Mouse (Mus musculus): Measurements from ENCODE around the gene Olfr1346.
"Not testable (repeated sequence)": the region's sequence is repeated elsewhere in the genome, so short reads cannot be mapped to it uniquely, and the experiment has no call there.

Gene Olfr1346

GRCm38 (mm10) chr7:6466951-6467350 lies at the start of gene Olfr1346:
Olfr1346 (plus strand) TSS chr7:6467101.
- DNase-seq (ENCODE audit: extremely low spot score, low read depth, low spot score): no peak

- no peak for DNase-seq (ENCODE audit: extremely low spot score, low read depth, low spot score)
Measured at GRCm38 (mm10) chr7:6419894-6420293, 47.0 kb upstream of the Olfr1346 start.

GRCm38 (mm10) chr7:6429381-6429780 lies 37.5 kb upstream of the Olfr1346 start:
- no peak for DNase-seq (ENCODE audit: extremely low spot score, low read depth, low spot score)

DNA sequence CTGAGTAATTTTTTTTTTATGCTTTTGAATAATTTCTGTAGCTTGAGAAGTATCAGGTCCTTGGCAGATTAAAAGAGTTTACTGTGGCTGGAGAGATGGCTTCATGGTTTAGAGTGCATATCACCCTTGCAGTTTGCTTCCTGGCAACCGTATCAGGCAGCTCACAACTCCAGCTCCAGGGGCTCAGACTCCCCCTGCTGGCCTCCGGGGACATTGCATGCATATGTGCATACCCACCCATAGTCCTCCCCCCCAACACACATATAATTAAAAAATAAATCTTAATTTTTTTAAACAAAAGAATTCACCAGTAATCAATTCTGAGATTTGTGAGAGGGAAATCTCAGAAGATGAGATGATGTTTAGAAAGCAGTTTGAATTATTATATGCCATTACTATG lies 36.6 kb upstream of the Olfr1346 start:
- no peak for DNase-seq (ENCODE audit: extremely low spot score, low read depth, low spot score)

GRCm38 (mm10) chr7:6438388-6438787 lies 28.5 kb upstream of the Olfr1346 start, which contains the start of gene Olfr1344:
Olfr1344 (plus strand) TSS chr7:6438688.
- DNase-seq (ENCODE audit: extremely low spot score, low read depth, low spot score): no peak

DNA sequence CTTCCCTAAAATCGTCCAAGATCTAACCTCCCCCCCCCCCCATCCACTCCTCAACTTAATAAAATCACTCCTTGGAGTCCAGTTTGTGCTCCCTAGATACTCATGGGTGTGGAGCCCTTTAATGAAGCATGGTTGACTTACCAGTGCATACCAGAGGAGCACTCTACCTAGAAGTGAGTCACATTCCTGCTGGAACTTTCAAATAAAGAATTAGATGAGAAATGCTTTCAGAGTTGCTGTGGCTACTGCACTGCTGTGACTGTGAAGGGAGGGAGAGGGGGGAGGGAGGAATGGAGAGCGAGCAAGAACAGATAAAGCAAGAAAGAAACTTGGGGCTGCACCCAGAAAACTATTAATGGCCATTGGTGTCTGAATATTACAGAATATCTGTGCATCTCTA lies 25.7 kb upstream of the Olfr1346 start:
- no peak for DNase-seq (ENCODE audit: extremely low spot score, low read depth, low spot score)

DNA sequence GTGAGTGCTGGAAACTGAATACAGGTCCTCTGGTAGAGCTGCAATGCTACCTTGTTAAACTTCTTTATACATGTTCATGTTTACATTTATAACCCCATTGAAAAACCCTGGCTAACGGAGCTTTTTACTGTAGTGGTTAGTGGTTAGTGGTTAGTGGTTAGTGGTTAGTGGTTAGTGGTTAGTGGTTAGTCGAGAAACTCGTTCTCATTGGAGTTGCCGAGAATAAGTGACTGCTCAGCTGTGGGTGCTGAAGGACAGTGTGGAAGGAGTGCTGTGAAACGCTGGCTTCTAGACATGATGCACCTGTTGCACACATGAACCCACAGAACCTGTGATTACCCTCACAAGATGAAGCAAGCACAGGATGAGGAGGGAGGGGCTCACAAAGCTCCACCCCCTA lies 19.1 kb upstream of the Olfr1346 start:
- DNase-seq (ENCODE audit: extremely low spot score, low read depth, low spot score): no peak

GRCm38 (mm10) chr7:6455868-6456267 lies 11.0 kb upstream of the Olfr1346 start, which contains the start of gene Olfr1336:
Olfr1336 (plus strand) TSS chr7:6456168.
- DNase-seq (ENCODE audit: extremely low spot score, low read depth, low spot score): no peak

- no peak for DNase-seq (ENCODE audit: extremely low spot score, low read depth, low spot score)
Measured at GRCm38 (mm10) chr7:6456399-6456798, 10.5 kb upstream of the Olfr1346 start.

- not testable (repeated sequence) for DNase-seq (ENCODE audit: extremely low spot score, low read depth, low spot score)
Measured at GRCm38 (mm10) chr7:6477633-6478032, 10.7 kb downstream of the Olfr1346 start.

DNA sequence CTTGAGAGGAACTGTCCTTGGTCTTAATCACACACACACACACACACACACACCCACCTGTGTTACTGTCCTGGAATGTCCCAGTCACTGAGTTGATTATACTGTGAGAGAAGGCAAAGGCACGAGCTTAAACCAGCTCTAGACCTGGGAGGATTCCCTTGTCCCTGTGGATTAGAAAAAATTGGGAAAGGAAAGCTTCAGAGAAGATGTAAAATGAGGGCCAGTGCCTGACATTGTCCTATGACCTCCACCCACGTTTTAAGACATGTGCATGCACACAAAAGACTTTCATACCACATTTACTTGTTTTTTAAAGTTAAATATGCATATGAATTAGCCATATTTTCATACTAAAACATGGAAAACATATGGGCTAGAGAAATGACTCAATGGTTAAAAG lies 19.9 kb downstream of the Olfr1346 start, which contains the start of gene Olfr5:
Gene Olfr5 (minus strand): TSS at position 101 of the 400 bp plus-strand sequence.
- DNase-seq (ENCODE audit: extremely low spot score, low read depth, low spot score): no peak

DNA sequence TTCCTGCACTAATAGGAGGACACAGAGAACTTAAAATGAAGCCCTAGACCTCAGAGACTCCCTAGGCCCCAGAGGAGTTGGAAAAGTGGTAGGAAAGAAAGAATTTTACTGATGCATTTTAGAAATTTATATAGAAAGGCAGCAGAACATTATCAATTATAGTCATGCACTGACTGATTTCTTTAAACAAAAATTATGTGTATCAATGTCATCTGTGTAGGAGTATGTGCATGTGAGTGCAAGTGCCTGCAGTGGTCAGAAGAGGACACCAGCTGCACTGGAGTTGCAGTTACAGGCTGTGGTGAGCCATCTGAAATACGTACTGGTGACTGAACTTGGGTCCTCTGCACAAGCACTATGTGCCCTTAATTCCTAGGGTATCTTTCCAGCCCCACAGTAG lies 32.8 kb downstream of the Olfr1346 start, which contains the start of gene Olfr1347:
Gene Olfr1347 (minus strand): TSS at position 101 of the 400 bp plus-strand sequence.
- DNase-seq (ENCODE audit: extremely low spot score, low read depth, low spot score): no peak

GRCm38 (mm10) chr7:6508648-6509047 lies 41.7 kb downstream of the Olfr1346 start, which contains the start of gene Olfr1348:
Olfr1348 (minus strand) TSS chr7:6508748.
- DNase-seq (ENCODE audit: extremely low spot score, low read depth, low spot score): no peak

DNA sequence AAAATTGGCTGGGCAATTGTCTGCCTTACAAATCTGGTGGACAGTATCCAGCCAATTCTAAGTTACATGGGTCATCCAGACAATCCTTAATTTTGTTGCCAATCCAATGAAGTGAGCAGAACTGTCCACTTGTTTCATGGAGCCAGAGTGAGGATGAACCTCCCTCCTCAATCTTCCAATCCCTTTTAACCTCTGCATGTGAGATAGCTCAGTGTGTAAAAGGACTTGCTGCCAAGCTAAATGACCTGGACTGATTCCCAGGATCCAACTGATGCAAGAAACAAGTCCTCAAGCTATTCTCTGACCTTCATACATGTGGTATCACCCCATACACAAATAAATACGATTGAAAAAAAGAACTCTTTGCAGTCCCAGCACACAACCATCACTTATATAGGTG lies 54.8 kb downstream of the Olfr1346 start:
- DNase-seq (ENCODE audit: extremely low spot score, low read depth, low spot score): no peak

GRCm38 (mm10) chr7:6522850-6523249 lies 55.9 kb downstream of the Olfr1346 start, which contains the start of gene Olfr1349:
Olfr1349 (minus strand) TSS chr7:6522950.
- DNase-seq (ENCODE audit: extremely low spot score, low read depth, low spot score): no peak

GRCm38 (mm10) chr7:6525001-6525400 lies 58.1 kb downstream of the Olfr1346 start:
- DNase-seq (ENCODE audit: extremely low spot score, low read depth, low spot score): no peak

DNA sequence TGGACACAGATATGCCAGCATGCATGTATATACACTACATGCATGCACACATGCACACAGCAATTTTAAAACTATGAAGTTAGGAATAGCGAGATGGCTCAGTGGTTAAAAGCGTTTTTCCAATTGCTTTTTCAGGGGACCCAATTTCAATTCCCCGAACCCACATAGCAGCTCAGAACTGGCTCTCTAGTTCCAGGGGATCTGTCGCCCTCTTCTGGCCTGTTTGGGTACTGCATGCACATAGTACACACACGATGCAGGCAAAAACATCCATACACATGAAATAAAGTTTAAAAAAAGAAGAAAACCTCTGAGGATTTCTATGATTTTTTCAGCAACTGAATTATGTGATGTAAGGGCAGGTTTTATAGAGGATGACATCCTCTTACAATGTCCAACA lies 59.2 kb downstream of the Olfr1346 start:
- DNase-seq (ENCODE audit: extremely low spot score, low read depth, low spot score): no peak
